Mouse (Mus musculus) adrenal gland (tissue): ENCODE data around the gene Aox4.

ENCODE experiments used
- intact Hi-C: fragments of 180-260 bp; cut with DNase I; formaldehyde crosslinking; loops from one replicate; pipeline ENCODE4 v1.15.1; 2025

The Aox4 gene

DNA sequence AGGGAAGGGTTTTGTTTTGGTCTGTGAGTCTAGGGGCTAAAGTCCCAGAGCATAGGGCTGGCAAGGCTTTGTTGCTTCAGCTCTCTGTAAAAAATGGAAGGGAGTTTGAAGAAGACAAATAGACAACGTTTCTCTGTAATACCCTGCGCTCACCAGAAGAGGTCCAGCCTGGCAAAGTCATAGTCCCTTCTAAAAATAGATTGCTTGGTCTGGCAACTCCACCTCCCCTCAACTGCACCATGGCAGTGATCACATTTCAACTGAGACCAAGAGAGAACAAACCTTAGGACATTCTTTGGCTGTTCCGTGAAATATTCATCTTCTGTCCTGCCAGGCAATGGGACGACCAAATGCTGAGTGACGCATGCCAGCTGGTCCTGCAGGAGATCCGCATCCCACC is 30.1 kb downstream of the Aox4 start:
- intact Hi-C loops: no loop called here

DNA sequence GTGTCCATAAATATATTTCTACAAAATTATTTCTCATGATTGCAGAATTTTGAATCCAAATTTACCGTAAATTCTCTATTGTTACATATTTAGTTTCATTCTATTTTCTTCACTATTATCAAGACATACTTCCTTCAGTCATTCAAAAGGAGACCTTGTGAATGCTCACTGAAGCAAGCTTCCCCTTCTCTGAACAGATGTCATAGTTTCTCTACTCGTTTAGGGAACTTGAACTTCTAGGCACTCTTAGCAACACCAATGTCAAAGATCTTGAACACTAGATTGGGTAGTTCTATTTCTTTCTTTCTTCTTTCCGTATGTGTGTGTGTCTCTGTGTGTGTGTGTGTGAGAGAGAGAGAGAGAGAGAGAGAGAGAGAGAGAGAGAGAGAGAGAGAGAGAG is 34.3 kb downstream of the Aox4 start:
- intact Hi-C loops: no loop called here

DNA sequence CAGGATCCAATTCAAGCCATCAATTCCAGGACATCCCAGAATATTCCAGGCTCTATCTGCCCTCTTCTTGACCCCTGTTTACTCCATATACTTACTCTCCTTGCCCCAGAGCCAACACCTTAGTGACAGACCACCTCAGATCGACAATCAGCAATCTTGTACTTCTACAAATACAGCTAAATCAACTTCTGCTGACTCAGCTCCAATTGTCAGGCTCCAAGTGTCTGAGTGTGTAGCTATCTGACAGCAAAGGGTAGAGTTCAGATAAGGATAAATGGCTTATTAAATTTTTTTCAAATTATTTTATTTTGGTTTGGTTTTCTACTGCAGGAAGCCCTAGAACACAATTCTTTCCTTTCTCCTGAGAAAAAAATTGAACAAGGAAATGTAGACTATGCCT is 38.3 kb downstream of the Aox4 start:
- intact Hi-C loops: no loop called here

DNA sequence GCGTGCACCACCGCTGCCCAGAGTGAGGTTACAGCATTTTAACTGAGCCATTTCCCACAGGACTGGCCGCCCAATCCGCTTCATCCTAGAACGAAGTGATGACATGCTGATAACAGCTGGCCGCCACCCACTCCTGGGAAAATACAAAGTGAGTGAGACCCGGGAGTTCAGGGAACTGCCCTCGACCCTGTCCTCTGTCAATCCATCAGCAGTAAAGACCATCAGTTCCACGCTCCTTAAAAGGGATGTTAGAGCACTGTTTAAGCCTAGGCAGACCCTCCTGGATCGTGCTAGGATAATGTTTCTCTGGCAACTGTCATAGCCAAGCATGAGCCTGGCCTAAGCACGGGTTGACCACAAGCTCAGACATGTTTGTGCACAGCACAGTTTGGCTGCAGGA is 43.3 kb downstream of the Aox4 start:
- intact Hi-C loops: no loop called here

DNA sequence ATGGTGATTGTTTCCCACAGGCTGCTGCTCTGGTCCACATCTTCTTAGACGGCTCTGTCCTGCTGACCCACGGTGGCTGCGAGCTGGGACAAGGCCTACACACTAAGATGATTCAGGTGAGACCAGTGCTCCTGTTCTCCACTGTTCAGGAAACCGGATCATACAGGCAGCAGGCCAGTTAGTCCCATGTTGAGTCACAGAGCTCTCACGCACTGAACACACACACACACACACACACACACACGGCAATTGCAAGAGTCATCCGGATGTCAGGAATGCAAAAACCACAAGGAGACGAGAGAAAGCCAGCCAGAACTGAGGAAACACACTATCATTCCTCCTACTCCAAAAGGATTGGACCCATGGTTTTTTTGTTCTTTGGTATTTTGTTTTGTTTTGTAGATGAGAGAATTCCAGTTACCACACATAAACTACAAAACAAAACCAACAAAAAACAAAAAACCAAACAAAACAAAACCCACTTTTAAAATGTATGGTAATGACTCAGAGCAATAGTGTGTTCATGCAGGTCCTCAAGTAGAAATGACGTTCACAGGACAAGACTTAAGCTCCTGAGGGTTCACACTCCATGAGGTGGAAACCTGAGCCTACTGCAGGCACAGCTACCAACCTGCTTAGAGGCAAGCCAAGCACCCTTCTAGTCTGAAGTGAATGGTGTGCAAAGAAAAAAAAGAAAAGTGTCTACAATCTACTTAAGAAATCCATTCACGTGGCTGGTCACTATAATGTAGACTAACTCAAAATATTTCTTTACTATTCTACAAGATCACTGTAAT is 47.2 kb downstream of the Aox4 start:
- intact Hi-C loops: no loop called here

DNA sequence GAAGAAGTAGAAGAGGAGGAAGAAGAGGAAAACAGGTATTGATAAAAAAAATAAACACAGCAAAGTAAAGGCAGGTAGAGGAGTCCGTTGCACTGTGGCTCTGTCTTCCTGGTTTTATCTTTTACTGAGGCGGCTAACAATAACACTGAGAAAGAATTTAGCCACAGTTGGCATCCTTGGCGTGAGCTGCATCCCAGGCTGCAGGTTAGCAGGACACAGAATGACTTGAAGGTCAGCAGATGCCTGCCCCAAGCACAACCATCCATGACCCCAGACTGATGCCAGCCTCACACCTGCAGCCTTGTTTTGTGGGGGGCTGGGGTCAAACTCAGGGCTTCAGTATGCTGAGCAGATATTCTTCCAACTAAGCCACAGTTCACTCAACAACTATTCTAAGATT is 50.1 kb downstream of the Aox4 start:
- intact Hi-C loops: no loop called here

DNA sequence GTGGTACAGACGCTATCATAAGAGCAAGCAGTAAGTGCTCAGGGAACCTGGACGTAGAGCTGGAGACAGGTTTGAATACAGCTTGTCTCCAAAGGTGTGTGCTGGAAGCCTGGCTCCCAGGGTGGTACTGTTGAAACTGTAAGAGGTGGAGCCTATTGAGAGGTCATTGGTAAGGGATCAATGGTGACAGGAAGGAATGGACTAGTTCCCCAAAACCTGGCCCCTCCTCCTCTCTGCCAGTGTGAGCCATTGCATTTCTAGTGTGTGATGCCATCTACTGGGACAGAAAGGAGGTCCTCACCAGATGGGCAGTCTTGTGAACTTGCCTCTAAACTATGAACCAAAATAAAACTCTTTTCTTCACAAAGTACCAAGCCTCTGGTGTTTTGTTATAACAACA is 58.0 kb downstream of the Aox4 start:
- intact Hi-C loops: no loop called here

- intact Hi-C loops: loop anchor here (2.0 kb wide), 1 partner anchor 114 kb away; no protein-coding TSS in a partner anchor
These were observed 60.8 kb downstream of the Aox4 start for GRCm38 (mm10) chr1:58270807-58271569.

- intact Hi-C loops: no loop called here
These were observed 65.7 kb downstream of the Aox4 start for GRCm38 (mm10) chr1:58275879-58276278.

GRCm38 (mm10) chr1:58278026-58278425 is 67.8 kb downstream of the Aox4 start, which contains the start of gene Aox2:
Gene Aox2 (plus strand): TSS chr1:58278326.
- intact Hi-C loops: no loop called here

DNA sequence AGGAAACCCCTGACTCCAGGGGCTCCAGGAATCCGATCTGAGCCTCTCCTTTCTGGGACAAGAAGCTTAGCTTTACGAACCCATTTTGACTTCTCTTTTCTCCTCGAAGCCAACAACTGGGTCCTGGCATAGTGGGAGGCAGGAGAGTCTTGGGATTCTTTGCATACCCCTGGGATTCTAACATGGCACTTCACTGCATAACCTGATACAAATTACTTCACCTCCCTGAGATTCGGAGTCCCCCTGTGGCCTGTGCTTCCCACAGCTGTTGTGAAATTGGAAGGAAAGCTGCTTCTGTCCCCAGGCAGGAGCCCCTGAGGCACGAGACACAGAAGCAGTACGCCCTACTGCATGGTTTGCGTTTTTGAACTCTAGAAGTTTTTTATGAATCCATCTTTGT is 68.3 kb downstream of the Aox4 start:
- intact Hi-C loops: no loop called here

- intact Hi-C loops: no loop called here
These were observed 70.2 kb downstream of the Aox4 start for GRCm38 (mm10) chr1:58280381-58280780.

GRCm38 (mm10) chr1:58280939-58281624 is 70.9 kb downstream of the Aox4 start:
- intact Hi-C loops: no loop called here

DNA sequence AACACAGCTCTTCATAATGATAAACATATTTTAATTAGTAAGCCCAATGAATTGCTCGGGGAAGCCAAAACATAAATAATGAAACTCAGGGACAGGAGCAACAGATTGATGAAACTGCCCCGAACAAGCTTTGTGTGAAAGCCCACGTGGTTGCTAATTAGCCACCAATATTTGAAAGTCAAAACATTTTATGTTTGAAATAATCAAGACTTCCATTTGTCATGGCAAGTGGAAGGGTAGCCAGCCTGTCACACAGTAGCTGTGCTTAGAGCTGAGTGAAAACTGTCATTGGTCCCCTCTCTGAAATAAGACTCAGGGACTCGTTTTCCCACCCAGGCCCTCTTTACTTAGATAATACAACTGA is 71.4 kb downstream of the Aox4 start:
- intact Hi-C loops: no loop called here

- intact Hi-C loops: no loop called here
These were observed 74.3 kb downstream of the Aox4 start for GRCm38 (mm10) chr1:58284505-58284904.

DNA sequence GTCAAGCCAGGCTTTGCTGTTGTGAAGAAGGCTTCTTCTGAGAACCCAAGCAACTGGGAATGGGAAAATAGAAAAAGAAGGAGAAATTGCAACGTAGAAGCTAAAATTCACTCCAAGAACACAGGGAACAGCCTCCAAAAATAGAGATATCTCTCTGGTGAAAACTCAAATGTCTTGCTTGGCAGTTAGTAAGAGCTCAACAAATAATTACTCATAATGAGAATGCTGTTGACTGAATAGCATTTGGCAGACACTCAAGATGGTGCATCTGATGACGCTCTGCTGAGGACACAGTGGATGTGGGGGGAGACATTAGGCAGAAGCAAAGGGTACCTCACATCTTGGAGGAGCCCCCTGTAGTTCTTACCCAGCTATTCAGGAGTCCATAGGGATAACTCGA is 77.9 kb downstream of the Aox4 start:
- intact Hi-C loops: no loop called here

- intact Hi-C loops: loop anchor here (10.0 kb wide), 1 partner anchor 865 kb away; no protein-coding TSS in a partner anchor
These were observed 79.8 kb downstream of the Aox4 start for GRCm38 (mm10) chr1:58289863-58290469.

GRCm38 (mm10) chr1:58291394-58292300 is 81.5 kb downstream of the Aox4 start:
- intact Hi-C loops: loop anchor here (10.0 kb wide), 1 partner anchor 867 kb away; no protein-coding TSS in a partner anchor

DNA sequence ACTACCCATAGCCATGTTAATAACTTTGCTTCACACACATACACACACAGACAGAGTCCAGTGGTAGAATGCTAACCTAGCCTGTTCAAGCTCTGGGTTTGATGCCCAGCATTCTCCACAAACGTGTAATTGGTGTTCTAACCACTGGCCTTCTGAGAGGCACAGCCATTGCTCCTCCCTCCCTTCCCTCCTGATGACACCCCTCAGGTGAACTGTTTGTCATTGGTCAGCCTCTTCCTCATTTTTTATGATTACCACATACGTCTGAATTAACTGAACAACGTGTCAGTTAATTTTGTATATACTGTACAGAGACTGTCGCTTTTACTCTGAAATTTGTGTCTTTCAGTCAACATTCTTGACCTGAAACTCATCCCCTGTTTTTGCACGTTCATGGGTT is 84.5 kb downstream of the Aox4 start:
- intact Hi-C loops: loop anchor here (5.0 to 10.0 kb wide), 2 partner anchors 98 to 870 kb away; partner anchors contain the start of gene Bzw1

- intact Hi-C loops: loop anchor here (1.0 to 10.0 kb wide), 3 partner anchors 96 to 871 kb away; partner anchors contain the start of gene Bzw1
These were observed 86.1 kb downstream of the Aox4 start for GRCm38 (mm10) chr1:58296278-58296677.
